Comparison of ENCODE assay signal across 10 mouse cellular contexts in genomic region chr1:92840231-92840890, GRCm38 (mm10). TPM values are rescaled to one million over a fixed set of nuclear protein-coding genes. Genes with fewer than 3 reads are reported as not detected.
DNase-seq lines count a peak whose midpoint lies in the region; ATAC-seq and TF ChIP-seq lines count a peak whose summit lies in the region.
"Had no signal": no experiment of that assay in that cellular context is flagged by ENCODE, and none has a peak within 500 bp of the region (broad histone marks: within the 10 kb centered on the region; RNA-seq: fewer than 3 reads in every experiment).

No protein-coding gene starts in this region.

- peak; percentile 53 for TF ChIP-seq CTCF in intestine, postnatal 0 days (IDR thresholded peaks at IDR 0.05; ENCODE audit: low read depth)

- H3K36me3 ChIP-seq in intestine, postnatal 0 days (ENCODE audit: control insufficient read depth, insufficient read depth), result no peaks in the 10 kb centered on the region
- H3K36me3 ChIP-seq in intestine, embryonic 15.5 days, result no peaks in the 10 kb centered on the region

- no peak overlapping the region for H3K9ac ChIP-seq in intestine, postnatal 0 days (ENCODE audit: low read depth, low read length)
- H3K9ac ChIP-seq in intestine, embryonic 15.5 days, result no peak overlapping the region

- H3K4me1 ChIP-seq in intestine, postnatal 0 days (replicated peaks; ENCODE audit: control insufficient read depth, insufficient read depth, low read length), result no peaks in the 10 kb centered on the region
- H3K4me1 ChIP-seq in intestine, embryonic 15.5 days (replicated peaks), result no peaks in the 10 kb centered on the region
- H3K4me1 ChIP-seq: megakaryocyte, embryonic 14.5 days had no signal

- ATAC-seq in intestine, postnatal 0 days, result no peak
- no peak for ATAC-seq in intestine, embryonic 15.5 days
- no peak for ATAC-seq in erythroid progenitor cell, adult 5-6 weeks (replicated peaks; ENCODE audit: low FRiP score, poor library complexity, severe bottlenecking)

- intact Hi-C loops in gastrocnemius, postnatal 14 days (cut with DNase I; ENCODE audit: low total_unique reads), result no loop called here

- DNase-seq in 416B (ENCODE audit: low read depth) (peak; percentile 21), MN1 (ENCODE audit: low spot score) (peak; percentile 57)
- DNase-seq in cerebellum, postnatal 10 days, result peak; percentile 77 to 79
- DNase-seq in gastrocnemius, postnatal 14 days, result no peak
- DNase-seq: gastrocnemius, postnatal 25 days; thymus, postnatal 14 days had no signal

- no peak overlapping the region for H3K27ac ChIP-seq in intestine, postnatal 0 days (ENCODE audit: low read depth, low read length)
- H3K27ac ChIP-seq in intestine, embryonic 15.5 days, result no peak overlapping the region

- no peaks in the 10 kb centered on the region for H3K27me3 ChIP-seq in intestine, postnatal 0 days (replicated peaks; ENCODE audit: control insufficient read depth, insufficient read depth, low read length)
- H3K27me3 ChIP-seq in intestine, embryonic 15.5 days (replicated peaks), result no peaks in the 10 kb centered on the region

- no peaks in the 10 kb centered on the region for H3K9me3 ChIP-seq in intestine, postnatal 0 days (ENCODE audit: control insufficient read depth)
- no peaks in the 10 kb centered on the region for H3K9me3 ChIP-seq in intestine, embryonic 15.5 days
- H3K9me3 ChIP-seq: megakaryocyte, embryonic 14.5 days had no signal

- no peak overlapping the region for H3K4me2 ChIP-seq in intestine, postnatal 0 days (replicated peaks; ENCODE audit: low read depth)
- no peak overlapping the region for H3K4me2 ChIP-seq in intestine, embryonic 15.5 days (replicated peaks)

- WGBS in intestine, postnatal 0 days, result 79% methylated on average over 8 of the region's 8 CpGs
- 86% methylated on average over 8 of the region's 8 CpGs for WGBS in intestine, embryonic 15.5 days

- H3K4me3 ChIP-seq in intestine, postnatal 0 days (ENCODE audit: low read depth, low read length), result no peak overlapping the region
- H3K4me3 ChIP-seq in intestine, embryonic 15.5 days (replicated peaks), result no peak overlapping the region
- H3K4me3 ChIP-seq: megakaryocyte, embryonic 14.5 days had no signal

RNA-seq across cellular contexts. Expression of gene Gpc1, which starts 8.9 kb away (rescaled TPM):
- polyA plus RNA-seq in intestine, postnatal 0 days (2015; fragmentation: Nextera tagmentation; extraction: Ambion mirVana), result 8.1 and 8.5 TPM in 2 replicates
- 36.8 and 37.7 TPM in 2 replicates for polyA plus RNA-seq in intestine, embryonic 15.5 days (2015; fragmentation: Nextera tagmentation; extraction: Ambion mirVana)
- total RNA-seq in erythroid progenitor cell, adult 5-6 weeks (2015; ENCODE audit: low replicate concordance), result 4.0 and 8.4 TPM in 2 replicates
- total RNA-seq in erythroid progenitor cell, adult 5-6 weeks (2017; ENCODE audit: low replicate concordance), result 3.7 and 4.7 TPM in 2 replicates
- total RNA-seq in gastrocnemius, postnatal 14 days (2021), result 100 to 1,000 TPM; 239 to 251 TPM

Comparison
In these comparisons a context has a peak if more than half of its experiments do, and no peak if none do; other contexts are left out.
1. RNA of gene Gpc1, which starts 8.9 kb away (total RNA-seq): 239 to 251 TPM in gastrocnemius, postnatal 14 days; 3.7 to 8.4 TPM in erythroid progenitor cell, adult 5-6 weeks; every median in the first group is over 10 times any median in the second.